Mouse (Mus musculus): ENCODE measurements around the gene Serpina5. TPM values are rescaled to one million over a fixed set of nuclear protein-coding genes. Genes with fewer than 3 reads are reported as not detected.

The Serpina5 gene
- polyA plus RNA-seq, 1 experiment, result not detected

DNA sequence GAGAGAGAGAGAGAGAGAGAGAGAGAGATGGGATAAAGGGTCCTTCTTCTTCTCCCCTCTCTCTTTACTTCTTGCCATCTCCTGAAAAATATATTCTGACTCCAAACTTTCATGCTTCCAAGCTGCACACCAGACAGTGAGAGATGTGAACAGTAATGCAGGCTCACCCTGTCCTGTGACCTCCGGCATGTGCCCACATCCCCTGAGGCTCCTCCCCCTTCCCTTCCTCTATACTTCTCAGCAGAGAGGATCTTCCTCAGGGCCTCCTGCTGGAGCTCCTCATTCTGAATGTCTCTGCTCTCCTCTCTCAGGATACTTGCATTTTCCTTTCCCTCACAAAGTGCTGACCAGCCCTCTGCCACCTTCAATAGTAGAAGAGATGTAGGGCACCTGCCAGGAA, 41.5 kb downstream of the Serpina5 start:
- Histone ChIP-seq H3K4me1 (ENCODE audit: control insufficient read depth, insufficient read depth, low read length) (no peaks in the 10 kb centered on the region), H3K4me3 (ENCODE audit: insufficient read depth, low read depth, low read length) (no peak overlapping the region), H3K27ac (ENCODE audit: insufficient read depth, low read depth, low read length) (no peak overlapping the region)
- WGBS, result 68% methylated on average over 1 of the region's 1 CpGs
- TF ChIP-seq POLR2A (IDR thresholded peaks at IDR 0.05; ENCODE audit: insufficient read depth, low read depth, low read length), result no peak
- TF ChIP-seq CTCF (IDR thresholded peaks at IDR 0.05; ENCODE audit: insufficient read depth, low read depth, low read length), result no peak

- H3K4me3 ChIP-seq (ENCODE audit: insufficient read depth, low read depth, low read length), result no peak overlapping the region
- H3K27ac ChIP-seq (ENCODE audit: insufficient read depth, low read depth, low read length), result no peak overlapping the region
- no peak for TF ChIP-seq CTCF (IDR thresholded peaks at IDR 0.05; ENCODE audit: insufficient read depth, low read depth, low read length)
- TF ChIP-seq POLR2A (IDR thresholded peaks at IDR 0.05; ENCODE audit: insufficient read depth, low read depth, low read length), result no peak
- H3K4me1 ChIP-seq (ENCODE audit: control insufficient read depth, insufficient read depth, low read length), result no peaks in the 10 kb centered on the region
- WGBS, result 78% methylated on average over 1 of the region's 1 CpGs
These were observed 42.4 kb downstream of the Serpina5 start for GRCm38 (mm10) chr12:104143286-104143685.

DNA sequence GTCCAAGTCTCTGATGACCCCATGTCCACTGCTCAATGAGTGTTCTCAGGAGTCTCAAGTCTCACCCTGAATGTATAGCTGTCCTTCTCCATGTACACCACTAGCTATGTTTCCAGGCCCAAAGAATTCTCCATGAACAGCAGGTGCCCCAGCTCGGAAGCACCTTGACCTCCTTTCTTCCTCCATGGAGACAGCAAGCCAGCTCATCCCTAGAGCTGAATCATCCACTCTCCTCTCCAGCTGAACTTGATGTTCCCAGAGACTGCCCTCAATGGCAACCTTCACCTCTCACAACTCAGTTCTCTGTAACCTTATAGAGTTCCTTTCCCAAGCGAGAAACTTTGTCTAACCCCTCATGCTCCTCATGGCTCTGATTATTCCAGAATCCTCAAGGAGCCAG, 44.7 kb downstream of the Serpina5 start:
- H3K4me1 ChIP-seq (ENCODE audit: control insufficient read depth, insufficient read depth, low read length), result no peaks in the 10 kb centered on the region
- no peak overlapping the region for H3K27ac ChIP-seq (ENCODE audit: insufficient read depth, low read depth, low read length)
- H3K4me3 ChIP-seq (ENCODE audit: insufficient read depth, low read depth, low read length), result no peak overlapping the region
- WGBS, result 81% methylated on average over 2 of the region's 2 CpGs
- TF ChIP-seq POLR2A (IDR thresholded peaks at IDR 0.05; ENCODE audit: insufficient read depth, low read depth, low read length) (no peak), CTCF (IDR thresholded peaks at IDR 0.05; ENCODE audit: insufficient read depth, low read depth, low read length) (no peak)

DNA sequence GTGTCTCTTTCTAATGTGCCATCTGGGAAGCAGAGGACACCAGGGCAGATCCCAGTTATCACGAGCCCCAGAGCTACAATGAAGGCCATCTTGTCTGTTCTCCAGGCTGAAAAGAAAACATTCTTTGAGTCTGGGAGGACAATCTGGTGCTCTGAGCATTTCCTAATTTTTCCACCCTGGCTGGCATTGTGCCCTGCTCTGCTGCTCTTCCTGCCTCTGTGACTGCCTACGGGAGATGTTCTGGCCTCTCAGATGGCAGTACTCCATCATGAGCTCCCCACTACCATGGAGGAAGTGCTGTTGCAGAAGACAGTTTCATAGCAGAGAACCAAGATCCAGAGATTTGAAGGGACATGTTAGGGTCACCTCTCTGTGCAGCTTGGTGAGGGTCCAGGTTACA, 51.1 kb downstream of the Serpina5 start:
- no peak overlapping the region for H3K4me3 ChIP-seq (ENCODE audit: insufficient read depth, low read depth, low read length)
- no peak for TF ChIP-seq CTCF (IDR thresholded peaks at IDR 0.05; ENCODE audit: insufficient read depth, low read depth, low read length)
- no peak overlapping the region for H3K27ac ChIP-seq (ENCODE audit: insufficient read depth, low read depth, low read length)
- WGBS, result 74% methylated on average over 2 of the region's 2 CpGs
- no peaks in the 10 kb centered on the region for H3K4me1 ChIP-seq (ENCODE audit: control insufficient read depth, insufficient read depth, low read length)

GRCm38 (mm10) chr12:104153041-104153645, 52.2 kb downstream of the Serpina5 start:
- TF ChIP-seq POLR2A (IDR thresholded peaks at IDR 0.05; ENCODE audit: insufficient read depth, low read depth, low read length) (no peak), CTCF (IDR thresholded peaks at IDR 0.05; ENCODE audit: insufficient read depth, low read depth, low read length) (no peak)
- WGBS, result 59% methylated on average over 3 of the region's 3 CpGs
- no peak overlapping the region for H3K4me3 ChIP-seq (ENCODE audit: insufficient read depth, low read depth, low read length)
- H3K4me1 ChIP-seq (ENCODE audit: control insufficient read depth, insufficient read depth, low read length), result no peaks in the 10 kb centered on the region
- no peak overlapping the region for H3K27ac ChIP-seq (ENCODE audit: insufficient read depth, low read depth, low read length)

DNA sequence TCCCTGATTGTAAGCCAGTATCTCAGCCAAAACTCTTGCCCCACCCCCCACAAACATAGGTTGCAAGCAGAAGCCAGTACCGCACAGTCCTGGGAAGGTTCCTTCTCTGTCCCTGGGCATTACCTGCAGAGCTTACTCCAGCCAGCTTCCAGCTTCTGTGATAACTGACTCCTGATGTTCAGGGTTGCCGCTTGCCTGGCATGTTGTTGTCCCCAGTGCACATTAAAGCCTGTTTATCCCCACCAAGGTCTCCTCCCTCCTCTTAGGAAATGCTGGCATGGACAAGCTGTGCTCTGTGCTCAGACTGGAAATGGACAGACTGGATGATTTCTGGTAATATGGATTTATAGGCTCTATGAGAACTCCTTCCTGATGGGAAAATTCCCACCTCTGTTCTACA, 52.7 kb downstream of the Serpina5 start, which contains the start of gene Serpina3c:
TSS of gene Serpina3c (minus strand) at position 215 of the 400 bp plus-strand sequence.
- TF ChIP-seq POLR2A (IDR thresholded peaks at IDR 0.05; ENCODE audit: insufficient read depth, low read depth, low read length) (no peak), CTCF (IDR thresholded peaks at IDR 0.05; ENCODE audit: insufficient read depth, low read depth, low read length) (no peak)
- WGBS, result 87% methylated on average over 2 of the region's 2 CpGs
- Histone ChIP-seq H3K4me1 (ENCODE audit: control insufficient read depth, insufficient read depth, low read length) (no peaks in the 10 kb centered on the region), H3K27ac (ENCODE audit: insufficient read depth, low read depth, low read length) (no peak within 1 kb of the TSS), H3K4me3 (ENCODE audit: insufficient read depth, low read depth, low read length) (no peak within 1 kb of the TSS)

Other genes with a start within 250 kb of the Serpina5 start
- gene Serpina1a, start 237.6 kb upstream of the Serpina5 start, polyA plus RNA-seq (2012; ENCODE audit: insufficient read depth, insufficient read length, low replicate concordance, missing spikeins), result not detected in 2 replicates
- not detected in 2 replicates for gene Serpina1c, start 196.2 kb upstream of the Serpina5 start, polyA plus RNA-seq (2012; ENCODE audit: insufficient read depth, insufficient read length, low replicate concordance, missing spikeins)
- not detected in 2 replicates for gene Serpina1e, start 142.1 kb upstream of the Serpina5 start, polyA plus RNA-seq (2012; ENCODE audit: insufficient read depth, insufficient read length, low replicate concordance, missing spikeins)
- not detected in 2 replicates for gene Serpina11, start 111.2 kb upstream of the Serpina5 start, polyA plus RNA-seq (2012; ENCODE audit: insufficient read depth, insufficient read length, low replicate concordance, missing spikeins)
- gene Serpina9, start 87.4 kb upstream of the Serpina5 start, polyA plus RNA-seq (2012; ENCODE audit: insufficient read depth, insufficient read length, low replicate concordance, missing spikeins), result not detected in 2 replicates
- not detected in 2 replicates for gene Serpina12, start 56.7 kb upstream of the Serpina5 start, polyA plus RNA-seq (2012; ENCODE audit: insufficient read depth, insufficient read length, low replicate concordance, missing spikeins)
- gene Serpina3a, start 11.6 kb downstream of the Serpina5 start, polyA plus RNA-seq (2012; ENCODE audit: insufficient read depth, insufficient read length, low replicate concordance, missing spikeins), result not detected in 2 replicates
- not detected in 2 replicates for gene Serpina3b, start 26.9 kb downstream of the Serpina5 start, polyA plus RNA-seq (2012; ENCODE audit: insufficient read depth, insufficient read length, low replicate concordance, missing spikeins)
- not detected in 2 replicates for gene Serpina3c, start 52.8 kb downstream of the Serpina5 start, polyA plus RNA-seq (2012; ENCODE audit: insufficient read depth, insufficient read length, low replicate concordance, missing spikeins)
- not detected in 2 replicates for gene Serpina3f, start 113.4 kb downstream of the Serpina5 start, polyA plus RNA-seq (2012; ENCODE audit: insufficient read depth, insufficient read length, low replicate concordance, missing spikeins)
- gene Serpina3g, start 135.1 kb downstream of the Serpina5 start, polyA plus RNA-seq (2012; ENCODE audit: insufficient read depth, insufficient read length, low replicate concordance, missing spikeins), result not detected in 2 replicates
- not detected in 2 replicates for gene Serpina3i, start 162.0 kb downstream of the Serpina5 start, polyA plus RNA-seq (2012; ENCODE audit: insufficient read depth, insufficient read length, low replicate concordance, missing spikeins)
- gene Serpina3j, start 213.4 kb downstream of the Serpina5 start, polyA plus RNA-seq (2012; ENCODE audit: insufficient read depth, insufficient read length, low replicate concordance, missing spikeins), result not detected in 2 replicates
- not detected in 2 replicates for gene Serpina3k, start 237.4 kb downstream of the Serpina5 start, polyA plus RNA-seq (2012; ENCODE audit: insufficient read depth, insufficient read length, low replicate concordance, missing spikeins)
- gene Serpina3m, start 237.4 kb downstream of the Serpina5 start, polyA plus RNA-seq (2012; ENCODE audit: insufficient read depth, insufficient read length, low replicate concordance, missing spikeins), result not detected in 2 replicates

Data from olfactory bulb, adult 2 months (tissue).